Mouse (Mus musculus) cerebellum, adult 2 months (tissue): Measurements from ENCODE around the gene Slc3a1.

Experiments used
- CTCF ChIP-seq: fragments of 200-500 bp; IDR thresholded peaks from 2 replicates; pipeline ENCODE4 v1.5.1; 2011; ENCODE audit warnings: low read depth, mild to moderate bottlenecking, control low read depth, low read length, moderate library complexity, borderline replicate concordance; ENCODE audit not compliant: insufficient read depth
- POLR2A ChIP-seq: fragments of 200-500 bp; IDR thresholded peaks from 2 replicates; pipeline ENCODE4 v1.6.1; 2011; ENCODE audit warnings: low read length, control low read depth, borderline replicate concordance; ENCODE audit not compliant: insufficient read depth

DNA sequence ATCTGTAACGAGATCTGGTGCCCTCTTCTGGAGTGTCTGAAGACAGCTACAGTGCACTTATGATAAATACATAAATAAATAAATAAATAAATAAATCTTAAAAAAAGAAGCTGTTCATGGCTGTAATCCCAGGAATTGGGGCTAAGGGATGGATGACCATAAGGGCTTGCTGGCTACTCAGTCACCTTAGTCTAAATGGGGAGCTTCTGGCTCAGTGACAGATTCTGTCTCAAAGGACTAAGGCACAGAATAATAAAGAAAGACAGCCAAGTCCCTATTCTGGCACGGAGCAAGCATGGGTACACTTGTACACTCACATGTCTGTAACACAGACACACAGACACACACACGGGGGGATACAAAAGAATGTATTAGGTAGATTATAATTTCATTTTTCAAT is 51.1 kb downstream of the Slc3a1 start:
- TF ChIP-seq POLR2A: no peak
- no peak for TF ChIP-seq CTCF
